Mouse (Mus musculus) liver, embryonic 13.5 days (tissue): ENCODE data around the gene Flot1. TPM values are rescaled to one million over a fixed set of nuclear protein-coding genes. Genes with fewer than 3 reads are reported as not detected.
A peak's percentile ranks its signal among the peaks of the same experiment; 100 is the strongest.

Source experiments
- ATAC-seq: fragments of 200-750 bp; cut with Nextera tagmentation; 2 replicates; pipeline ENCODE4 v1.8.0; 2017; ENCODE audit warnings: low read depth, mild to moderate bottlenecking, moderate number of reproducible peaks, moderate library complexity
- DNase-seq: peaks from one replicate; pipeline ENCODE4 v3.0.0; 2022
- H3K27ac ChIP-seq: fragments of 300-500 bp; sonication (generic); 2 replicates; pipeline ENCODE4 v1.5.1; 2015; ENCODE audit warnings: moderate library complexity, mild to moderate bottlenecking, inconsistent platforms
- H3K27me3 ChIP-seq: fragments of 300-500 bp; sonication (generic); 2 replicates; pipeline ENCODE4 v1.6.1; 2015; ENCODE audit warnings: mild to moderate bottlenecking, inconsistent platforms
- H3K36me3 ChIP-seq: fragments of 300-500 bp; sonication (generic); 2 replicates; pipeline ENCODE4 v1.6.1; 2015; ENCODE audit warnings: mild to moderate bottlenecking, inconsistent platforms
- H3K4me1 ChIP-seq: fragments of 300-500 bp; sonication (generic); replicated peaks from 2 replicates; pipeline ENCODE4 v1.6.1; 2015; ENCODE audit warnings: inconsistent platforms
- H3K4me2 ChIP-seq: fragments of 300-500 bp; sonication (generic); 2 replicates; pipeline ENCODE4 v1.6.1; 2015; ENCODE audit warnings: inconsistent platforms, mild to moderate bottlenecking, moderate library complexity
- H3K4me3 ChIP-seq: fragments of 300-500 bp; sonication (generic); replicated peaks from 2 replicates; pipeline ENCODE4 v1.5.1; 2015; ENCODE audit warnings: mild to moderate bottlenecking, inconsistent platforms
- H3K9ac ChIP-seq: fragments of 300-500 bp; sonication (generic); 2 replicates; pipeline ENCODE4 v1.6.1; 2015; ENCODE audit warnings: mild to moderate bottlenecking, inconsistent platforms
- H3K9me3 ChIP-seq: fragments of 300-500 bp; sonication (generic); replicated peaks from 2 replicates; pipeline ENCODE4 v1.6.1; 2016; ENCODE audit warnings: inconsistent platforms
- WGBS: fragments of 180-500 bp; shearing (Covaris S2); methylation state at CpG from one replicate; pipeline ENCODE4 v1.1.7; 2015; ENCODE audit not compliant: insufficient replicate concordance; 5-methylcytosine and 5-hydroxymethylcytosine counted together
- polyA plus RNA-seq: library from polyadenylated mRNA; unstranded; fragments of >200 nt; fragmentation: Nextera tagmentation; extraction: Ambion mirVana; gene quantifications from 2 replicates; pipeline ENCODE4 v1.2.1, GENCODE M21; 2015

The Flot1 gene
- polyA plus RNA-seq, 1 experiment from 2014 or later, result 38.2 TPM

GRCm38 (mm10) chr17:35868165-35868820, 45.3 kb downstream of the Flot1 start:
- peak overlapping the region; percentile 57 for H3K4me3 ChIP-seq
- peaks cover 73% of the 10 kb centered on the region for H3K27me3 ChIP-seq
- DNase-seq, result no peak
- peak overlapping the region; percentile 87 for H3K27ac ChIP-seq
- H3K36me3 ChIP-seq, result 0 out of 2 replicates have a peak, but pooled peaks cover 3% of the 10 kb centered on the region
- ATAC-seq, result no peak
- 0 out of 2 replicates have a peak, but pooled peaks cover 3% of the 10 kb centered on the region for H3K9me3 ChIP-seq
- peak overlapping the region; percentile 69 for H3K9ac ChIP-seq
- WGBS, result 19% methylated on average over 17 of the region's 17 CpGs
- peak overlapping the region; percentile 86 for H3K4me2 ChIP-seq
- H3K4me1 ChIP-seq, result peaks cover 76% of the 10 kb centered on the region

GRCm38 (mm10) chr17:35868961-35869345, 45.9 kb downstream of the Flot1 start:
- peak overlapping the region; percentile 57 for H3K4me3 ChIP-seq
- DNase-seq, result no peak
- peaks cover 66% of the 10 kb centered on the region for H3K27me3 ChIP-seq
- H3K36me3 ChIP-seq, result 0 out of 2 replicates have a peak, but pooled peaks cover 3% of the 10 kb centered on the region
- H3K4me2 ChIP-seq, result peak overlapping the region; percentile 86
- H3K9ac ChIP-seq, result peak overlapping the region; percentile 69
- 2% methylated on average over 7 of the region's 7 CpGs for WGBS
- no peak for ATAC-seq
- peaks cover 81% of the 10 kb centered on the region for H3K4me1 ChIP-seq
- H3K9me3 ChIP-seq, result 0 out of 2 replicates have a peak, but pooled peaks cover 3% of the 10 kb centered on the region
- peak overlapping the region; percentile 87 for H3K27ac ChIP-seq

GRCm38 (mm10) chr17:35869346-35870067, 46.5 kb downstream of the Flot1 start:
- Histone ChIP-seq H3K27me3 (peaks cover 61% of the 10 kb centered on the region), H3K4me1 (peaks cover 84% of the 10 kb centered on the region), H3K9ac (peak overlapping the region; percentile 69), H3K27ac (peak overlapping the region; percentile 87), H3K4me2 (peak overlapping the region; percentile 86), H3K9me3 (0 out of 2 replicates have a peak, but pooled peaks cover 3% of the 10 kb centered on the region), H3K36me3 (peaks cover 8% of the 10 kb centered on the region; the same call in 1 of the 2 replicates), H3K4me3 (peak overlapping the region; percentile 57)
- no peak for DNase-seq
- WGBS, result 5% methylated on average over 7 of the region's 7 CpGs
- peak; percentile 34 for ATAC-seq

- no peak overlapping the region for H3K9ac ChIP-seq
- H3K9me3 ChIP-seq, result 0 out of 2 replicates have a peak, but pooled peaks cover 3% of the 10 kb centered on the region
- 20% methylated on average over 9 of the region's 9 CpGs for WGBS
- peak overlapping the region; percentile 57 for H3K4me3 ChIP-seq
- H3K4me2 ChIP-seq, result peak overlapping the region; percentile 86
- peaks cover 81% of the 10 kb centered on the region for H3K4me1 ChIP-seq
- H3K27me3 ChIP-seq, result peaks cover 53% of the 10 kb centered on the region
- peaks cover 15% of the 10 kb centered on the region for H3K36me3 ChIP-seq
- H3K27ac ChIP-seq, result peak overlapping the region; percentile 87
- peak; percentile 22; the same call in 1 of the 2 replicates for ATAC-seq
- DNase-seq, result no peak
These were observed 47.3 kb downstream of the Flot1 start for GRCm38 (mm10) chr17:35870151-35870883.

GRCm38 (mm10) chr17:35870884-35871696, 48.1 kb downstream of the Flot1 start:
- ATAC-seq (no peak), DNase-seq (no peak)
- Histone ChIP-seq H3K9ac (no peak overlapping the region), H3K36me3 (peaks cover 15% of the 10 kb centered on the region), H3K4me2 (peak overlapping the region; percentile 86), H3K27me3 (peaks cover 45% of the 10 kb centered on the region), H3K4me3 (peak overlapping the region; percentile 57), H3K9me3 (0 out of 2 replicates have a peak, but pooled peaks cover 3% of the 10 kb centered on the region), H3K27ac (peak overlapping the region; percentile 87), H3K4me1 (peaks cover 73% of the 10 kb centered on the region)
- WGBS, result 33% methylated on average over 8 of the region's 8 CpGs

- Histone ChIP-seq H3K27ac (peak overlapping the region; percentile 35; the same call in 1 of the 2 replicates), H3K4me2 (peak overlapping the region; percentile 10), H3K9me3 (0 out of 2 replicates have a peak, but pooled peaks cover 3% of the 10 kb centered on the region), H3K9ac (peak overlapping the region; percentile 39; the same call in 1 of the 2 replicates), H3K36me3 (peaks cover 15% of the 10 kb centered on the region), H3K4me3 (no peak overlapping the region), H3K27me3 (peaks cover 16% of the 10 kb centered on the region), H3K4me1 (peaks cover 46% of the 10 kb centered on the region)
- DNase-seq, result peak; percentile 79
- 9% methylated on average over 21 of the region's 21 CpGs for WGBS
- peak; percentile 58 for ATAC-seq
These were observed 50.9 kb downstream of the Flot1 start for GRCm38 (mm10) chr17:35873774-35874519.

- 75% methylated on average over 6 of the region's 6 CpGs for whole genome bisulfite sequencing
- Histone ChIP-seq H3K9ac (no peak overlapping the region), H3K27me3 (peaks cover 9% of the 10 kb centered on the region)
These were observed 51.7 kb downstream of the Flot1 start for GRCm38 (mm10) chr17:35874721-35875120.

GRCm38 (mm10) chr17:35879245-35880057, 56.4 kb downstream of the Flot1 start, which contains the start of gene Dhx16:
Gene Dhx16 (plus strand): TSS chr17:35879819.
- ATAC-seq, result peak; percentile 90
- WGBS, result 5% methylated on average over 66 of the region's 66 CpGs
- peaks cover 42% of the 10 kb centered on the region for H3K36me3 ChIP-seq
- H3K27me3 ChIP-seq, result no peaks in the 10 kb centered on the region
- H3K4me1 ChIP-seq, result peaks cover 25% of the 10 kb centered on the region
- peak within 1 kb of the TSS; percentile 96 for H3K4me3 ChIP-seq
- no peaks in the 10 kb centered on the region for H3K9me3 ChIP-seq
- H3K4me2 ChIP-seq, result peak within 1 kb of the TSS; percentile 88
- peak within 1 kb of the TSS; percentile 81 for H3K27ac ChIP-seq
- peak within 1 kb of the TSS; percentile 94 for H3K9ac ChIP-seq
- peak; percentile 86 for DNase-seq

More at GRCm38 (mm10) chr17:35874721-35875120, 51.7 kb downstream of the Flot1 start:
- DNase-seq (no peak), ATAC-seq (no peak)
- Histone ChIP-seq H3K27ac (0 out of 2 replicates have a peak overlapping the region, but pooled peaks have one; percentile 0), H3K9me3 (0 out of 2 replicates have a peak, but pooled peaks cover 3% of the 10 kb centered on the region), H3K4me2 (no peak overlapping the region), H3K4me1 (peaks cover 42% of the 10 kb centered on the region), H3K36me3 (peaks cover 15% of the 10 kb centered on the region), H3K4me3 (no peak overlapping the region)
